Mouse (Mus musculus) intestine, embryonic 15.5 days (tissue): ENCODE data around the gene Rbfox1. TPM values are rescaled to one million over a fixed set of nuclear protein-coding genes. Genes with fewer than 3 reads are reported as not detected.

Source experiments
- ATAC-seq: fragments of 200-750 bp; cut with Nextera tagmentation; 2 replicates; pipeline ENCODE4 v1.8.0; 2017; ENCODE audit warnings: moderate TSS enrichment, moderate library complexity
- H3K27ac ChIP-seq: fragments of 300-500 bp; sonication (generic); 2 replicates; pipeline ENCODE4 v1.5.1; 2015; ENCODE audit warnings: mild to moderate bottlenecking, inconsistent platforms
- H3K27me3 ChIP-seq: fragments of 300-500 bp; sonication (generic); replicated peaks from 2 replicates; pipeline ENCODE4 v1.6.1; 2015; ENCODE audit warnings: inconsistent platforms
- H3K36me3 ChIP-seq: fragments of 300-500 bp; sonication (generic); 2 replicates; pipeline ENCODE4 v1.6.1; 2015; ENCODE audit warnings: inconsistent platforms
- H3K4me1 ChIP-seq: fragments of 300-500 bp; sonication (generic); replicated peaks from 2 replicates; pipeline ENCODE4 v1.6.1; 2015; ENCODE audit warnings: inconsistent platforms
- H3K4me2 ChIP-seq: fragments of 300-500 bp; sonication (generic); replicated peaks from 2 replicates; pipeline ENCODE4 v1.6.1; 2015; ENCODE audit warnings: mild to moderate bottlenecking, inconsistent platforms
- H3K4me3 ChIP-seq: fragments of 300-500 bp; sonication (generic); replicated peaks from 2 replicates; pipeline ENCODE4 v1.5.1; 2015; ENCODE audit warnings: inconsistent platforms
- H3K9ac ChIP-seq: fragments of 300-500 bp; sonication (generic); 2 replicates; pipeline ENCODE4 v1.6.1; 2015; ENCODE audit warnings: inconsistent platforms
- H3K9me3 ChIP-seq: fragments of 300-500 bp; sonication (generic); 2 replicates; pipeline ENCODE4 v1.6.1; 2016; ENCODE audit warnings: inconsistent platforms
- WGBS: fragments of 180-500 bp; shearing (Covaris S2); methylation state at CpG from one replicate; pipeline ENCODE4 v1.1.7; 2015; 5-methylcytosine and 5-hydroxymethylcytosine counted together
- polyA plus RNA-seq: library from polyadenylated mRNA; unstranded; fragments of >200 nt; fragmentation: Nextera tagmentation; extraction: Ambion mirVana; gene quantifications from 2 replicates; pipeline ENCODE4 v1.2.1, GENCODE M21; 2015

Gene Rbfox1
- polyA plus RNA-seq, 1 experiment from 2014 or later: 3.3 TPM

DNA sequence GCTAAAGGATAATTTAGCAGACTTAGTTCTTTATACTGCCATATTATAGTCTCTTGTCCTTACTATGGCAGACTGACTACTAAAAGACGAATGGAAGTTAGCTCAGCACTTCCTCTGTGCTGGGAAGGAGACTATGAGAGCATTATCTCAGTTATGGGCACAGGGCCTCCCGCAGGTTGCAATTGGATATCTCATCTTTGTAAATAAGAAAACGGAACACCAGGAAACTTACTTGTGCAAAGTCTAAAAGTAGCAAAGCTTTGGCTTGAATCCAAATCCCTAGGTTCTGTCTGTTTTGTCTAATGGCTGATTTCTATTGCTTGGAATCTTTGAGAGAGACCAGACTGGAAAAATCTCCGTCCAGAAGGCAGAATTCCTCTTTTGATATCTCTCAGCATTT lies 1207.7 kb downstream of the Rbfox1 start:
- Histone ChIP-seq H3K4me1 (no peaks in the 10 kb centered on the region), H3K36me3 (no peaks in the 10 kb centered on the region), H3K9ac (no peak overlapping the region), H3K4me3 (no peak overlapping the region), H3K9me3 (no peaks in the 10 kb centered on the region), H3K27ac (no peak overlapping the region), H3K4me2 (no peak overlapping the region), H3K27me3 (no peaks in the 10 kb centered on the region)
- WGBS: 43% methylated on average over 4 of the region's 4 CpGs
- no peak for ATAC-seq

- Histone ChIP-seq H3K27ac (no peak overlapping the region), H3K9me3 (no peaks in the 10 kb centered on the region), H3K4me2 (no peak overlapping the region), H3K9ac (no peak overlapping the region), H3K4me3 (no peak overlapping the region), H3K4me1 (no peaks in the 10 kb centered on the region), H3K36me3 (no peaks in the 10 kb centered on the region), H3K27me3 (no peaks in the 10 kb centered on the region)
- WGBS: 94% methylated on average over 3 of the region's 3 CpGs
- ATAC-seq: no peak
These were observed 1208.5 kb downstream of the Rbfox1 start for GRCm38 (mm10) chr16:7093686-7094085.

- no peaks in the 10 kb centered on the region for H3K36me3 ChIP-seq
- H3K4me2 ChIP-seq: no peak overlapping the region
- H3K4me1 ChIP-seq: no peaks in the 10 kb centered on the region
- 67% methylated on average over 7 of the region's 7 CpGs for WGBS
- H3K9ac ChIP-seq: no peak overlapping the region
- no peaks in the 10 kb centered on the region for H3K27me3 ChIP-seq
- no peak for ATAC-seq
- H3K4me3 ChIP-seq: no peak overlapping the region
- no peaks in the 10 kb centered on the region for H3K9me3 ChIP-seq
- H3K27ac ChIP-seq: no peak overlapping the region
These were observed 1209.1 kb downstream of the Rbfox1 start for GRCm38 (mm10) chr16:7094181-7094749.

- 60% methylated on average over 2 of the region's 2 CpGs for WGBS
- no peaks in the 10 kb centered on the region for H3K9me3 ChIP-seq
- no peaks in the 10 kb centered on the region for H3K4me1 ChIP-seq
These were observed 1211.9 kb downstream of the Rbfox1 start for GRCm38 (mm10) chr16:7097071-7097470.

GRCm38 (mm10) chr16:7097951-7098710 lies 1213.0 kb downstream of the Rbfox1 start:
- Histone ChIP-seq H3K36me3 (no peaks in the 10 kb centered on the region), H3K4me2 (no peak overlapping the region), H3K9ac (no peak overlapping the region), H3K27ac (no peak overlapping the region), H3K4me3 (no peak overlapping the region), H3K4me1 (no peaks in the 10 kb centered on the region), H3K27me3 (no peaks in the 10 kb centered on the region), H3K9me3 (no peaks in the 10 kb centered on the region)
- no peak for ATAC-seq
- WGBS: 91% methylated on average over 8 of the region's 8 CpGs

More at GRCm38 (mm10) chr16:7097071-7097470, 1211.9 kb downstream of the Rbfox1 start:
- Histone ChIP-seq H3K4me3 (no peak overlapping the region), H3K36me3 (no peaks in the 10 kb centered on the region), H3K9ac (no peak overlapping the region), H3K27ac (no peak overlapping the region), H3K27me3 (no peaks in the 10 kb centered on the region), H3K4me2 (no peak overlapping the region)
- ATAC-seq: no peak

DNA sequence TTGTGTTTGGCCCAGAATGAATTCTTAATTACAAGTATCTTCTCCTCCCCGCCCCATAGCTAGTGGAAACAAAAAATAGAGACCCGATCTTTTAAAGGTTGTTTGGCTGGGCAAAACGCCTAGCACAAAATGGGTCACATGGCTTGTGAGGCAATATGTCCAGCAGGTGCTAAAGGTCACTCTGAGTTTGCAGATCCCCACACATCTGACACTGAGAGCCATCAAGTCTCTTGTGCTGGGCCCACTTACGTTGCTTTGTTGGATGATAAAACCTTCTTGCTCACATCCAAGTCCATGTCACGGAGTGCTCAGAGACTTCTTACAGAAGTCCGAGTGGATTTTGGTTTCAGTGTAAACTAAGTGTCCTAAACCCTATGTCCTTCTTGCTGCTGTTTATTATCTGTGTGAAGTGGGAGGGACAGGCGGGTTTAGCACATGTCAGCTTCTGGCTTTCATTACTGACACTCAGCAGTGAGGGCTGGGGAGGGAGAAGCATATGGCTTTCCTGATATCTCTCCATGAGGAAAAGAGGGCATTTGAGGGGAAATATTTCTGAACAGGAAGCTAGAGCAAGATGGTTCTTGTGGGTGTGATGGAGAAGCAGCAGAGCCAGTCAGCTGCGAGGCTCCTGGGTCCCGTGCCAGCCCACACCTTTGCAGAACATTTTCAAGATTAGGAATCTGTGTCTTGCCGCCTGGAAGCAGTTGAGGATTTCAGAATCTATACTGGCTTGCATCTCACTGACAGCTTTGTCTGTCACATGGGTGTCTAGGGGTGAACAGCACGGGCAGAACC lies 1214.5 kb downstream of the Rbfox1 start:
- Histone ChIP-seq H3K9me3 (no peaks in the 10 kb centered on the region), H3K9ac (no peak overlapping the region), H3K36me3 (no peaks in the 10 kb centered on the region), H3K4me3 (no peak overlapping the region), H3K4me1 (no peaks in the 10 kb centered on the region), H3K4me2 (no peak overlapping the region), H3K27me3 (no peaks in the 10 kb centered on the region), H3K27ac (no peak overlapping the region)
- no peak for ATAC-seq
- 54% methylated on average over 11 of the region's 11 CpGs for WGBS

GRCm38 (mm10) chr16:7102486-7102885 lies 1217.3 kb downstream of the Rbfox1 start:
- WGBS: 71% methylated on average over 1 of the region's 1 CpGs

GRCm38 (mm10) chr16:7103301-7103700 lies 1218.1 kb downstream of the Rbfox1 start:
- Histone ChIP-seq H3K27ac (no peak overlapping the region), H3K9ac (no peak overlapping the region), H3K4me3 (no peak overlapping the region), H3K4me2 (no peak overlapping the region), H3K9me3 (no peaks in the 10 kb centered on the region), H3K36me3 (no peaks in the 10 kb centered on the region), H3K4me1 (no peaks in the 10 kb centered on the region), H3K27me3 (no peaks in the 10 kb centered on the region)
- WGBS: 84% methylated on average over 5 of the region's 5 CpGs
- ATAC-seq: no peak

More at GRCm38 (mm10) chr16:7102486-7102885, 1217.3 kb downstream of the Rbfox1 start:
- Histone ChIP-seq H3K9ac (no peak overlapping the region), H3K36me3 (no peaks in the 10 kb centered on the region), H3K27ac (no peak overlapping the region), H3K4me2 (no peak overlapping the region), H3K4me1 (no peaks in the 10 kb centered on the region), H3K27me3 (no peaks in the 10 kb centered on the region), H3K9me3 (no peaks in the 10 kb centered on the region), H3K4me3 (no peak overlapping the region)
- no peak for ATAC-seq

GRCm38 (mm10) chr16:7106450-7107015 lies 1221.4 kb downstream of the Rbfox1 start:
- Histone ChIP-seq H3K4me3 (no peak overlapping the region), H3K9ac (no peak overlapping the region), H3K9me3 (no peaks in the 10 kb centered on the region), H3K27me3 (no peaks in the 10 kb centered on the region), H3K4me2 (no peak overlapping the region), H3K4me1 (no peaks in the 10 kb centered on the region), H3K36me3 (no peaks in the 10 kb centered on the region), H3K27ac (no peak overlapping the region)
- no peak for ATAC-seq
- WGBS: 89% methylated on average over 5 of the region's 5 CpGs

GRCm38 (mm10) chr16:7115945-7116344 lies 1230.8 kb downstream of the Rbfox1 start:
- no peak for ATAC-seq
- H3K36me3 ChIP-seq: no peaks in the 10 kb centered on the region
- H3K27ac ChIP-seq: no peak overlapping the region
- no peaks in the 10 kb centered on the region for H3K27me3 ChIP-seq
- no peak overlapping the region for H3K4me3 ChIP-seq
- WGBS: 67% methylated on average over 3 of the region's 3 CpGs
- no peaks in the 10 kb centered on the region for H3K4me1 ChIP-seq
- H3K9me3 ChIP-seq: no peaks in the 10 kb centered on the region
- H3K9ac ChIP-seq: no peak overlapping the region
- H3K4me2 ChIP-seq: no peak overlapping the region

GRCm38 (mm10) chr16:7129591-7129990 lies 1244.4 kb downstream of the Rbfox1 start:
- Histone ChIP-seq H3K27ac (no peak overlapping the region), H3K9ac (no peak overlapping the region), H3K27me3 (no peaks in the 10 kb centered on the region), H3K9me3 (no peaks in the 10 kb centered on the region), H3K4me2 (no peak overlapping the region), H3K36me3 (no peaks in the 10 kb centered on the region), H3K4me1 (no peaks in the 10 kb centered on the region), H3K4me3 (no peak overlapping the region)
- ATAC-seq: no peak
- 91% methylated on average over 5 of the region's 5 CpGs for WGBS

DNA sequence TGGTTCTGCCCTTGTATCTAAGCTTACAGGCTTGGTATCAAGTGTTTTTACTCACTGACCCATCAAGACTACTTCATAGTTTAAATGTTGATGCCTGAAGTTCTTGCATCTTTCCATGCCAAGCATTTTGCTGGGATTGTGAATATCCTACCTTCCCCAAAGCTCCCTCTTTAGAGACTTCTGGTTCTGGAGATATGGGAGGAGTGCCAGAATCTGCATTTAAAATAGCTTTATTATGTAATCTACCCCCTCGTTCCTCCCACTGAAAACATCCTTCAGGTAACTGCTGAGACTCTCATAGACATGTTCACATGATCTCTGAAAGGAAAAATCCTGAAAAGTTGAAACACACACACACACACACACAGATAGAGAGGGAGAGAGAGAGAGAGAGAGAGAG lies 1247.3 kb downstream of the Rbfox1 start:
- no peak for ATAC-seq

More for the DNA sequence above, 1247.3 kb downstream of the Rbfox1 start:
- 69% methylated on average over 1 of the region's 1 CpGs for WGBS
- Histone ChIP-seq H3K27me3 (no peaks in the 10 kb centered on the region), H3K36me3 (no peaks in the 10 kb centered on the region), H3K27ac (no peak overlapping the region), H3K4me3 (no peak overlapping the region), H3K9ac (no peak overlapping the region), H3K9me3 (no peaks in the 10 kb centered on the region), H3K4me2 (no peak overlapping the region), H3K4me1 (no peaks in the 10 kb centered on the region)
